Mouse (Mus musculus) liver, embryonic 14.5 days (tissue): Measurements from ENCODE around the gene Bmpr1b. TPM values are rescaled to one million over a fixed set of nuclear protein-coding genes. Genes with fewer than 3 reads are reported as not detected.

ENCODE experiments used
- ATAC-seq: fragments of 200-750 bp; cut with Nextera tagmentation; 2 replicates; pipeline ENCODE4 v1.8.0; 2017; ENCODE audit warnings: moderate number of reproducible peaks, mild to moderate bottlenecking, moderate library complexity; ENCODE audit not compliant: insufficient read depth
- DNase-seq, 3 experiments: peaks; one replicate each; pipeline ENCODE4 v3.0.0-alpha.2; 2012 to 2013; ENCODE audit warnings: low read depth in 3 of 3, low spot score in 3 of 3
- H3K27ac ChIP-seq: fragments of 300-500 bp; sonication (generic); 2 replicates; pipeline ENCODE4 v1.5.1; 2014; ENCODE audit warnings: moderate library complexity, mild to moderate bottlenecking, control low read depth, inconsistent platforms
- H3K27me3 ChIP-seq: fragments of 300-500 bp; sonication (generic); 2 replicates; pipeline ENCODE4 v1.6.1; 2014; ENCODE audit warnings: mild to moderate bottlenecking, low read length, moderate library complexity; ENCODE audit not compliant: control insufficient read depth, insufficient read depth
- H3K36me3 ChIP-seq: fragments of 300-500 bp; sonication (generic); replicated peaks from 2 replicates; pipeline ENCODE4 v1.6.1; 2014; ENCODE audit warnings: low read depth; ENCODE audit not compliant: control insufficient read depth, insufficient read depth
- H3K4me1 ChIP-seq, 2 experiments: fragments of 200-500 bp in 1 of 2; fragments of 300-500 bp in 1 of 2; sonication (generic) in 1 of 2; replicated peaks; 2 replicates each; pipeline ENCODE4 v1.6.1; 2012 to 2014; ENCODE audit warnings: antibody characterized with exemption in 1 of 2, inconsistent platforms in 1 of 2, low read length in 1 of 2; ENCODE audit not compliant: control insufficient read depth in 2 of 2, insufficient read depth in 2 of 2
- H3K4me2 ChIP-seq: fragments of 300-500 bp; sonication (generic); 2 replicates; pipeline ENCODE4 v1.6.1; 2014; ENCODE audit warnings: low read depth, mild to moderate bottlenecking, control low read depth, moderate library complexity
- H3K4me3 ChIP-seq, 2 experiments: fragments of 200-500 bp in 1 of 2; fragments of 300-500 bp in 1 of 2; sonication (generic) in 1 of 2; 2 replicates each; pipeline ENCODE4 v1.5.1; 2012 to 2014; ENCODE audit warnings: low read depth in 2 of 2, low read length in 2 of 2, mild to moderate bottlenecking in 2 of 2, control low read depth in 1 of 2, inconsistent platforms in 1 of 2, moderate library complexity in 1 of 2; ENCODE audit not compliant: insufficient read depth in 1 of 2
- H3K9ac ChIP-seq: fragments of 300-500 bp; sonication (generic); replicated peaks from 2 replicates; pipeline ENCODE4 v1.6.1; 2014; ENCODE audit warnings: mild to moderate bottlenecking, control low read depth, moderate library complexity
- H3K9me3 ChIP-seq: fragments of 300-500 bp; sonication (generic); 2 replicates; pipeline ENCODE4 v1.6.1; 2016; ENCODE audit warnings: low read length, mixed read lengths; ENCODE audit not compliant: control insufficient read depth
- CTCF ChIP-seq: IDR thresholded peaks from 2 replicates; pipeline ENCODE4 v1.5.1; 2016; ENCODE audit warnings: antibody characterized with exemption, low read depth, control low read depth
- EP300 ChIP-seq: IDR thresholded peaks from 2 replicates; pipeline ENCODE4 v1.6.1; 2016; ENCODE audit warnings: antibody characterized with exemption, low read depth
- WGBS: fragments of 180-500 bp; shearing (Covaris S2); extraction: QIAGEN DNeasy Blood & Tissue Kit; methylation state at CpG from one replicate; pipeline ENCODE4 v1.1.7; 2014; ENCODE audit not compliant: insufficient replicate concordance; 5-methylcytosine and 5-hydroxymethylcytosine counted together
- polyA plus RNA-seq, 2 experiments: library from polyadenylated mRNA; depleted of rRNA in 1 of 2; stranded (reverse) in 1 of 2; unstranded in 1 of 2; fragments of >200 nt; fragmentation: Nextera tagmentation in 1 of 2; extraction: Ambion mirVana in 1 of 2; gene quantifications; 2 replicates each; pipeline versions ENCODE4 v1.2.1 to v1.2.3; 2012 to 2014

Gene Bmpr1b
- polyA plus RNA-seq, 2 experiments: 0.03 to 0.05 TPM

DNA sequence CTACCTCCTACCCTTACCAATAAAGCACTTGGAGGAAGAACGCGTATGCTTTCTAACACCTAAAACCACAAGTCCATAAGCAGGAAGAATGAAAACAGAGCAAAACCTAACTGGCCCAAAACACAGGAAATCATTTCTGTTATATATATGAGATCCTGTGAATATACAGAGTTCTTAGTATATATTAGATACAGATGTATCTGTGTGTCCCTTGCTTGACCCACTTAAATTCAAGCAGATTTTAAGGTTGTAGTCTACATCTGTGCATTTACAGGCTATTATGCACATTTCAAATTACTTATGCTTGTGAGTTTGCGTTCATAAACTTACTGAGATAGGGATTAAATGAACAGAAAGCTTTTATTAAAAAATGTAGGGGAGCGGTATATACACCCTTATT is 271.5 kb downstream of the Bmpr1b start:
- Histone ChIP-seq H3K9ac (no peak overlapping the region), H3K4me1 (no peaks in the 10 kb centered on the region), H3K4me2 (no peak overlapping the region), H3K27ac (no peak overlapping the region), H3K4me3 (no peak overlapping the region), H3K36me3 (no peaks in the 10 kb centered on the region), H3K9me3 (no peaks in the 10 kb centered on the region), H3K27me3 (no peaks in the 10 kb centered on the region)
- no peak for ATAC-seq
- no peak for TF ChIP-seq CTCF
- no peak for TF ChIP-seq EP300
- 65% methylated on average over 4 of the region's 4 CpGs for WGBS
- DNase-seq: no peak

DNA sequence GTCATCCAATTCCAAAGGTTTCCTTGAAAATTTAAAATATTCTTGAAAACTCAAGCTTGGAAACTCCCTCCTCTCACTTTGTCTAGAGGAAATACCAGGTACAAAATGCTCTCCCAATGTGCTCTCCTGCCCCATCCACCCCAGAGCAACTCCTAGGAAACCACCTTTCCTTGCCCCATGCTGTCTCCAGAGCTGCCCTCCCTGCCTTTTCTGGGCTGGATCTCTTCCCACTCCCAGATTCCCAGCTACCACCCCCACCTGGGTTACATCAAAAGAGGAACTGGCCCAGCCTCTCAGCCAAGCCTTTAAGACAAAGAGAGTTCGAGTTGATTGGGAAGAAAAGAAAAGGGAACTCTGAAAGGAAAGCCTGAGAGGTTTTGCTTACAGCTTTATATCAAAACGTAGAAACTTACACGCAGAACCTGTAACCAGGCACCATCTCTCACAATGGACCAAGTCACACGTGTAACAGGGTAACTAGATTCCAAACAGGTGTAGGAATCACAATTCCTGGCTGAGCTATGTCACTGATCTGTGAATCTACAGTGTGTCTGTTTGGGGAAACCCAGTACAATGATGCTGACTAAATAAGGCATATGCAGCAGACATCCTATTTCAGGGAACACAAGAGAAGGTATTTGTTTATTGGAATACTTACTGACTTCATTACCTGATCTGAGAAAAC is 272.2 kb downstream of the Bmpr1b start:
- WGBS: 22% methylated on average over 4 of the region's 4 CpGs

GRCm38 (mm10) chr3:141895096-141895495 is 274.1 kb downstream of the Bmpr1b start:
- Histone ChIP-seq H3K9me3 (no peaks in the 10 kb centered on the region), H3K9ac (no peak overlapping the region), H3K27me3 (no peaks in the 10 kb centered on the region), H3K27ac (no peak overlapping the region), H3K4me2 (no peak overlapping the region), H3K4me1 (no peaks in the 10 kb centered on the region), H3K36me3 (no peaks in the 10 kb centered on the region), H3K4me3 (no peak overlapping the region)
- WGBS: 51% methylated on average over 5 of the region's 5 CpGs
- TF ChIP-seq CTCF (no peak), EP300 (no peak)
- no peak for DNase-seq
- no peak for ATAC-seq

More for the DNA sequence above, 272.2 kb downstream of the Bmpr1b start:
- no peak overlapping the region for H3K4me2 ChIP-seq
- H3K36me3 ChIP-seq: no peaks in the 10 kb centered on the region
- no peak for TF ChIP-seq EP300
- no peak for TF ChIP-seq CTCF
- no peak for DNase-seq
- H3K4me1 ChIP-seq: no peaks in the 10 kb centered on the region
- H3K9ac ChIP-seq: no peak overlapping the region
- ATAC-seq: no peak
- H3K27ac ChIP-seq: no peak overlapping the region
- no peaks in the 10 kb centered on the region for H3K9me3 ChIP-seq
- no peak overlapping the region for H3K4me3 ChIP-seq
- no peaks in the 10 kb centered on the region for H3K27me3 ChIP-seq

DNA sequence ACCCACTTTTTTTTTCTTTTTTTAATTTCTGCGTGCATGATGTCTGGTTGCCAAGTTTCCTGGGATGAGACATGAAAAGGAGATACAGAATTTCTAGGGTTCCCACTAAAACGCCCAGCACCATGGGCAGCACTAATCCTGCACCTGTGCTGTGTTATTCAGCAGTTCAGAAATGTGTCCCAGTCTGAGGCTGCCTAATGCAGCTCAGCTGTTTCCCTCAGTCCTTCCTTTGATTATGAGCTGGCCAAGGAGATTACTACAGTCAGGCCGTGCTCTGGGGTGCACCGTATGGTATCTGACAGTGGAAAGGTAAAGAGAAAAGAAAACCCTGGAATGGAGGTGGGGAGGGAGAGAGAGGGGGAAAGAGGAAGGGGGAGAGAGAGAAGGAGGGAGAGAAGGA is 278.6 kb downstream of the Bmpr1b start:
- ATAC-seq (no peak), DNase-seq (no peak)
- no peaks in the 10 kb centered on the region for H3K9me3 ChIP-seq
- TF ChIP-seq EP300: no peak
- no peak for TF ChIP-seq CTCF
- H3K4me1 ChIP-seq: no peaks in the 10 kb centered on the region
- no peaks in the 10 kb centered on the region for H3K36me3 ChIP-seq
- H3K4me2 ChIP-seq: no peak overlapping the region
- no peak overlapping the region for H3K4me3 ChIP-seq
- H3K27ac ChIP-seq: no peak overlapping the region
- 39% methylated on average over 4 of the region's 4 CpGs for WGBS
- H3K9ac ChIP-seq: no peak overlapping the region
- no peaks in the 10 kb centered on the region for H3K27me3 ChIP-seq

DNA sequence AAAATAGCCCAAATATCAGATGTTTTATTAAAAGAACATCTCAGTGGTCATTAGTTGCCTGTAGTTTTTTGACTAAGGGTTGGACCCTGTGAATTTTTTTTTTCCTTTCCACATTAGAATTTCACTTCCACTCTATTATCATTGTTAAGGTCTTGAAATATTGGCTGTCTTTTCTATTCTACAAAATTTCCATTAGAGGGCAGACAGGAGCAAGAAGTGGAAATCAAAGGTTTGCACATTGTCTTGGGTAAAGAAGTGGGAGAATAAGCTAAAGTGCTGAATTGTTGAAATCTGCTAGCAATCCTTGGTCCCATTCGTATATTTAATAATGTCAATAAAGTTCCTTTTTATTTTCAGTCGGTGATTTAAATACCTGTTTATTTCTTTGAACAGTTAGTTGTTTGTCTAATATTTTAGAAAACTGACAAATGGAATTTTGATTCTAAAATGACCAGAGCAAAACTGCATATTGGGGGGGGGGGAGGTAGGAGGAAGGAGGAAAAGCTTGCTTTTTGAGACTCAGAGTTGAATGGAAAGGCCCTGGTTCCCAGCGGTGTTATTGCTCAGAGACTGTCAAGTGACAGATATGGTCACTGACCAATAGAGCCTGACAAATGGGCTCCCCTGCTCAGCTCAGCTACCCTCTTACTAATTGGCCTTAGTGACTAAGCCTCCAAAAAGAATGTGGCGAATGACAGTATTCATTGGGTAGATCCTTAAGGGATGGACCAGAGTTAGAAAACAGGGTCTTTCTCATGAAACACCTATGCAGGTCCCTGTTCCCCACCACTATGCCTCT is 281.6 kb downstream of the Bmpr1b start:
- no peaks in the 10 kb centered on the region for H3K27me3 ChIP-seq
- DNase-seq: peak in 1 of 3 experiments; percentile 2
- H3K9ac ChIP-seq: no peak overlapping the region
- no peak for TF ChIP-seq CTCF
- TF ChIP-seq EP300: no peak
- H3K36me3 ChIP-seq: no peaks in the 10 kb centered on the region
- no peaks in the 10 kb centered on the region for H3K4me1 ChIP-seq
- no peak overlapping the region for H3K4me3 ChIP-seq
- no peak overlapping the region for H3K27ac ChIP-seq
- H3K9me3 ChIP-seq: no peaks in the 10 kb centered on the region
- H3K4me2 ChIP-seq: no peak overlapping the region
- 43% methylated on average over 4 of the region's 4 CpGs for WGBS
- no peak for ATAC-seq
